Mouse (Mus musculus): ENCODE results near the gene Cpne5. TPM values are rescaled to one million over a fixed set of nuclear protein-coding genes. Genes with fewer than 3 reads are reported as not detected.
A peak's percentile ranks its signal among the peaks of the same experiment; 100 is the strongest.

Gene Cpne5
- total and polyA plus RNA-seq, 3 experiments, result 0.19 to 1.0 TPM; not detected in 1

DNA sequence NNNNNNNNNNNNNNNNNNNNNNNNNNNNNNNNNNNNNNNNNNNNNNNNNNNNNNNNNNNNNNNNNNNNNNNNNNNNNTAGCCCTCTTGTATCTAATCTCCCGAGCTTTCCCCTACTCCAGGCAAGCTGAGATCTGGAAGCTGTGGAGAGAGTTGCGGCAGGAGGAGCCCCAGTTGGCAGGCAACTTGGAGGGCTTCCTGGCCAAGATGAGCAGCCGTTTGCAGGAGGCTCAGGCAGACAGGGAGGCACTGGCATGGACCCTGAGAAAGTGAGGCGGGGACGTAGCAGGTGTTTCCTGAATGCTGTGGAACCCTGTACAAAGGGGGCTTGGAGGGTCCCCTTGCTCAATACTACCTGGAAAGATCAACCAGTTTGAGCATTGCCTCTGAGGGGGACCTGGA, 102.9 kb downstream of the Cpne5 start:
- Histone ChIP-seq H3K9me3 (replicated peaks; ENCODE audit: insufficient read depth, low read length) (no peaks in the 10 kb centered on the region), H3K4me3 (ENCODE audit: control insufficient read depth in 1 of 2, insufficient read depth in 1 of 2, low read depth in 2 of 2, low read length in 2 of 2) (no peak overlapping the region), H3K27ac (ENCODE audit: control insufficient read depth, low read depth, low read length) (no peak overlapping the region), H3K27me3 (ENCODE audit: control insufficient read depth in 1 of 2, insufficient read depth in 2 of 2, low read length in 2 of 2) (no peaks in the 10 kb centered on the region), H3K36me3 (ENCODE audit: control insufficient read depth in 1 of 2, insufficient read depth in 2 of 2, low read length in 2 of 2) (no peaks in the 10 kb centered on the region; a peak in 2 of 4 replicates), H3K9ac (ENCODE audit: control insufficient read depth, low read depth, low read length, poor library complexity, severe bottlenecking) (no peak overlapping the region), H3K4me1 (ENCODE audit: control insufficient read depth in 1 of 2, insufficient read depth in 2 of 2, low read length in 2 of 2) (0 out of 4 replicates have a peak, but pooled peaks cover 0 to 3% of the 10 kb centered on the region in 2 experiments), H3K79me2 (ENCODE audit: control insufficient read depth, insufficient read depth, low read length, poor library complexity) (no peaks in the 10 kb centered on the region)
- no peak for DNase-seq (ENCODE audit: low read depth, low spot score)
- TF ChIP-seq ZC3H11A (IDR thresholded peaks at IDR 0.05; ENCODE audit: low read depth, low read length) (no peak), SMC3 (IDR thresholded peaks at IDR 0.05; ENCODE audit: low read depth, low read length) (no peak), MYC (IDR thresholded peaks at IDR 0.05; ENCODE audit: low read depth, low read length) (no peak), MXI1 (IDR thresholded peaks at IDR 0.05; ENCODE audit: low read depth, low read length) (no peak)

DNA sequence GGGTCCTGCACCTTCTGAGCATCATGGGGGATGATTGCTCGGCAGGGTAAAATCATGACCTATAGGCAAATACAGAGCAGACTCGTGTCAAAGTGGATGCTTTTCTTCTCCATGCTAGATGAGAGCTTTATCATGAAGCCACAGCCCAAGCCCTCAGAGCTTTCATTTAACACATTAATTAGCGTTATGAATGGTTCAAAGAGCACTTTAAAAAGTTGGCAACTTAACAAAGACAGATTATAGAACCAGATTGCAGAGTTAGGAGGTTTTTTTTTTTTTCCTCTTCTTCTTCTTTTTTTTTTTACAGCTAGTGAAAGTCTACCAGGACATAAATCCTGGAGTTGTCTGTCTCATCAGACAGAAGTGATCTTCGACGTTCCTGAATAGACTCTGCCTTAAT, 108.6 kb downstream of the Cpne5 start:
- Histone ChIP-seq H3K36me3 (ENCODE audit: control insufficient read depth in 1 of 2, insufficient read depth in 2 of 2, low read length in 2 of 2) (peaks cover 0 to 9% of the 10 kb centered on the region in 2 experiments; a peak in 2 of 4 replicates), H3K4me1 (ENCODE audit: control insufficient read depth in 1 of 2, insufficient read depth in 2 of 2, low read length in 2 of 2) (peaks cover 4 to 14% of the 10 kb centered on the region in 2 experiments; a peak in 3 of 4 replicates), H3K9me3 (replicated peaks; ENCODE audit: insufficient read depth, low read length) (no peaks in the 10 kb centered on the region), H3K4me3 (ENCODE audit: control insufficient read depth in 1 of 2, insufficient read depth in 1 of 2, low read depth in 2 of 2, low read length in 2 of 2) (no peak overlapping the region), H3K27ac (ENCODE audit: control insufficient read depth, low read depth, low read length) (peak overlapping the region; percentile 35), H3K9ac (ENCODE audit: control insufficient read depth, low read depth, low read length, poor library complexity, severe bottlenecking) (no peak overlapping the region), H3K79me2 (ENCODE audit: control insufficient read depth, insufficient read depth, low read length, poor library complexity) (no peaks in the 10 kb centered on the region), H3K27me3 (ENCODE audit: control insufficient read depth in 1 of 2, insufficient read depth in 2 of 2, low read length in 2 of 2) (no peaks in the 10 kb centered on the region)
- peak; percentile 83 for DNase-seq (ENCODE audit: low read depth, low spot score)
- peak; percentile 55 to 62 for TF ChIP-seq EP300 (IDR thresholded peaks at IDR 0.05; ENCODE audit: low read depth in 1 of 2, low read length in 2 of 2)
- no peak for TF ChIP-seq CHD1 (IDR thresholded peaks at IDR 0.05; ENCODE audit: low read depth, low read length)
- peak; percentile 80 for TF ChIP-seq RCOR1 (IDR thresholded peaks at IDR 0.05; ENCODE audit: low read depth, low read length)
- no peak for TF ChIP-seq POLR2AphosphoS5 (IDR thresholded peaks at IDR 0.05; ENCODE audit: borderline replicate concordance, low read depth, low read length)
- TF ChIP-seq MXI1 (IDR thresholded peaks at IDR 0.05; ENCODE audit: low read depth, low read length), result no peak
- TF ChIP-seq NELFE (IDR thresholded peaks at IDR 0.05; ENCODE audit: low read depth, low read length), result no peak
- TF ChIP-seq POLR2AphosphoS2 (IDR thresholded peaks at IDR 0.05; ENCODE audit: low read length), result no peak
- no peak for TF ChIP-seq RAD21 (IDR thresholded peaks at IDR 0.05; ENCODE audit: low read depth, low read length)
- TF ChIP-seq CTCF (IDR thresholded peaks at IDR 0.05 in 2 of 3, conservative IDR thresholded peaks at IDR 0.05 in 1 of 3; ENCODE audit: control insufficient read depth in 1 of 3, insufficient read depth in 1 of 3, low read depth in 2 of 3, low read length in 3 of 3, poor library complexity in 1 of 3, severe bottlenecking in 1 of 3), result no peak
- no peak for TF ChIP-seq BHLHE40 (IDR thresholded peaks at IDR 0.05; ENCODE audit: borderline replicate concordance, low read depth, low read length)
- TF ChIP-seq ELF1 (IDR thresholded peaks at IDR 0.05; ENCODE audit: low read depth, low read length), result no peak
- peak; percentile 47; the same call in 1 of the 2 replicates for TF ChIP-seq ETS1 (IDR thresholded peaks at IDR 0.05; ENCODE audit: low read depth, low read length)
- no peak for TF ChIP-seq MAX (IDR thresholded peaks at IDR 0.05; ENCODE audit: low read length)
- TF ChIP-seq SIN3A (IDR thresholded peaks at IDR 0.05; ENCODE audit: low read length), result peak; percentile 46; the same call in 1 of the 2 replicates
- TF ChIP-seq HCFC1 (IDR thresholded peaks at IDR 0.05; ENCODE audit: low read depth, low read length), result no peak
- TF ChIP-seq USF2 (IDR thresholded peaks at IDR 0.05; ENCODE audit: borderline replicate concordance in 1 of 2, insufficient read depth in 1 of 2, low read depth in 1 of 2, low read length in 2 of 2), result no peak
- TF ChIP-seq ZKSCAN1 (IDR thresholded peaks at IDR 0.05; ENCODE audit: low read depth, low read length), result peak; percentile 68; the same call in 1 of the 2 replicates
- no peak for TF ChIP-seq TAL1 (IDR thresholded peaks at IDR 0.05; ENCODE audit: low read length)
- 0 out of 2 replicates have a peak, but pooled peaks have one; percentile 15 for TF ChIP-seq MAFK (IDR thresholded peaks at IDR 0.05; ENCODE audit: borderline replicate concordance, low read depth, low read length)
- 0 out of 2 replicates have a peak, but pooled peaks have one; percentile 27 for TF ChIP-seq MYC (IDR thresholded peaks at IDR 0.05; ENCODE audit: low read depth, low read length)
- TF ChIP-seq NRF1 (IDR thresholded peaks at IDR 0.05; ENCODE audit: insufficient read depth, low read depth, low read length, poor library complexity, severe bottlenecking), result no peak
- TF ChIP-seq E2F4 (IDR thresholded peaks at IDR 0.05; ENCODE audit: borderline replicate concordance, low read depth, low read length), result no peak
- TF ChIP-seq MYB (IDR thresholded peaks at IDR 0.05; ENCODE audit: low read depth, low read length), result no peak
- no peak for TF ChIP-seq SMC3 (IDR thresholded peaks at IDR 0.05; ENCODE audit: low read depth, low read length)
- no peak for TF ChIP-seq MAZ (IDR thresholded peaks at IDR 0.05; ENCODE audit: low read depth, low read length)
- no peak for TF ChIP-seq ZC3H11A (IDR thresholded peaks at IDR 0.05; ENCODE audit: low read depth, low read length)
- no peak for TF ChIP-seq GABPA (IDR thresholded peaks at IDR 0.05; ENCODE audit: low read depth, low read length)
- TF ChIP-seq KAT2A (conservative IDR thresholded peaks at IDR 0.05; ENCODE audit: low read depth, low read length), result no peak
- no peak for TF ChIP-seq USF1 (IDR thresholded peaks at IDR 0.05; ENCODE audit: low read depth, low read length)
- TF ChIP-seq ZMIZ1 (IDR thresholded peaks at IDR 0.05; ENCODE audit: low read depth, low read length), result no peak
- TF ChIP-seq TBP (IDR thresholded peaks at IDR 0.05; ENCODE audit: low read depth, low read length), result no peak
